Mouse (Mus musculus): ENCODE data around the gene Dnajc2. TPM values are rescaled to one million over a fixed set of nuclear protein-coding genes. Genes with fewer than 3 reads are reported as not detected.

The Dnajc2 gene
- polyA plus RNA-seq (2015; fragmentation: Nextera tagmentation; extraction: Ambion mirVana) = 75.6 and 80.3 TPM in 2 replicates

- WGBS = under 1% methylated on average over 37 of the region's 37 CpGs
These were observed at the start of gene Dnajc2, which contains the start of gene Psmc2 for GRCm38 (mm10) chr5:21785053-21785452. Gene Dnajc2 (minus strand): TSS chr5:21785251. Gene Psmc2 (plus strand): TSS chr5:21785283.

GRCm38 (mm10) chr5:21831761-21832160 is 46.7 kb upstream of the Dnajc2 start:
- Histone ChIP-seq H3K27me3 (no peaks in the 10 kb centered on the region), H3K4me3 (no peak overlapping the region), H3K36me3 (no peaks in the 10 kb centered on the region), H3K9me3 (no peaks in the 10 kb centered on the region), H3K4me1 (peaks cover 5% of the 10 kb centered on the region; the same call in 1 of the 2 replicates), H3K9ac (no peak overlapping the region), H3K4me2 (no peak overlapping the region), H3K27ac (no peak overlapping the region)
- 75% methylated on average over 3 of the region's 3 CpGs for WGBS
- no peak for ATAC-seq (ENCODE audit: insufficient number of reproducible peaks, insufficient read depth, low FRiP score, low TSS enrichment, low read depth)

More at GRCm38 (mm10) chr5:21785053-21785452, at the start of gene Dnajc2, which contains the start of gene Psmc2:
- peak; percentile 95 for ATAC-seq (ENCODE audit: insufficient number of reproducible peaks, insufficient read depth, low FRiP score, low TSS enrichment, low read depth)
- Histone ChIP-seq H3K4me1 (peaks cover 20% of the 10 kb centered on the region), H3K4me3 (peak within 1 kb of the TSS; percentile 96), H3K27me3 (no peaks in the 10 kb centered on the region), H3K9ac (peak within 1 kb of the TSS; percentile 96), H3K36me3 (peaks cover 35% of the 10 kb centered on the region), H3K9me3 (no peaks in the 10 kb centered on the region), H3K27ac (peak within 1 kb of the TSS; percentile 75), H3K4me2 (peak within 1 kb of the TSS; percentile 96)

GRCm38 (mm10) chr5:21828855-21829254 is 43.8 kb upstream of the Dnajc2 start:
- H3K4me1 ChIP-seq = peaks cover 5% of the 10 kb centered on the region; the same call in 1 of the 2 replicates
- no peak overlapping the region for H3K27ac ChIP-seq
- no peaks in the 10 kb centered on the region for H3K36me3 ChIP-seq
- no peak overlapping the region for H3K4me2 ChIP-seq
- 0 out of 2 replicates have a peak, but pooled peaks cover 3% of the 10 kb centered on the region for H3K27me3 ChIP-seq
- H3K9me3 ChIP-seq = no peaks in the 10 kb centered on the region
- no peak overlapping the region for H3K9ac ChIP-seq
- H3K4me3 ChIP-seq = no peak overlapping the region
- 69% methylated on average over 4 of the region's 4 CpGs for WGBS
- no peak for ATAC-seq (ENCODE audit: insufficient number of reproducible peaks, insufficient read depth, low FRiP score, low TSS enrichment, low read depth)

- WGBS = 8% methylated on average over 6 of the region's 6 CpGs
- no peak overlapping the region for H3K9ac ChIP-seq
- H3K4me3 ChIP-seq = no peak overlapping the region
- peaks cover 5% of the 10 kb centered on the region; the same call in 1 of the 2 replicates for H3K4me1 ChIP-seq
- H3K27ac ChIP-seq = no peak overlapping the region
- H3K36me3 ChIP-seq = no peaks in the 10 kb centered on the region
- ATAC-seq (ENCODE audit: insufficient number of reproducible peaks, insufficient read depth, low FRiP score, low TSS enrichment, low read depth) = no peak
- H3K4me2 ChIP-seq = no peak overlapping the region
- no peaks in the 10 kb centered on the region for H3K9me3 ChIP-seq
- H3K27me3 ChIP-seq = 0 out of 2 replicates have a peak, but pooled peaks cover 3% of the 10 kb centered on the region
These were observed 42.6 kb upstream of the Dnajc2 start for GRCm38 (mm10) chr5:21827643-21828042.

- ATAC-seq (ENCODE audit: insufficient number of reproducible peaks, insufficient read depth, low FRiP score, low TSS enrichment, low read depth) = no peak
- Histone ChIP-seq H3K27me3 (0 out of 2 replicates have a peak, but pooled peaks cover 3% of the 10 kb centered on the region), H3K4me1 (peaks cover 5% of the 10 kb centered on the region; the same call in 1 of the 2 replicates), H3K4me3 (no peak overlapping the region), H3K9ac (no peak overlapping the region), H3K36me3 (no peaks in the 10 kb centered on the region), H3K9me3 (no peaks in the 10 kb centered on the region), H3K4me2 (no peak overlapping the region), H3K27ac (no peak overlapping the region)
- WGBS = 31% methylated on average over 7 of the region's 7 CpGs
These were observed 41.3 kb upstream of the Dnajc2 start for GRCm38 (mm10) chr5:21826370-21826769.

GRCm38 (mm10) chr5:21813994-21814393 is 28.9 kb upstream of the Dnajc2 start:
- H3K4me1 ChIP-seq = no peaks in the 10 kb centered on the region
- no peak overlapping the region for H3K9ac ChIP-seq
- H3K36me3 ChIP-seq = no peaks in the 10 kb centered on the region
- no peaks in the 10 kb centered on the region for H3K9me3 ChIP-seq
- no peaks in the 10 kb centered on the region for H3K27me3 ChIP-seq
- no peak overlapping the region for H3K4me2 ChIP-seq
- no peak overlapping the region for H3K27ac ChIP-seq
- no peak overlapping the region for H3K4me3 ChIP-seq
- 36% methylated on average over 1 of the region's 1 CpGs for WGBS
- ATAC-seq (ENCODE audit: insufficient number of reproducible peaks, insufficient read depth, low FRiP score, low TSS enrichment, low read depth) = no peak

GRCm38 (mm10) chr5:21810924-21811323 is 25.9 kb upstream of the Dnajc2 start:
- no peaks in the 10 kb centered on the region for H3K9me3 ChIP-seq
- ATAC-seq (ENCODE audit: insufficient number of reproducible peaks, insufficient read depth, low FRiP score, low TSS enrichment, low read depth) = no peak
- H3K4me2 ChIP-seq = no peak overlapping the region
- H3K27ac ChIP-seq = no peak overlapping the region
- H3K4me1 ChIP-seq = no peaks in the 10 kb centered on the region
- no peaks in the 10 kb centered on the region for H3K36me3 ChIP-seq
- H3K27me3 ChIP-seq = no peaks in the 10 kb centered on the region
- whole genome bisulfite sequencing = 62% methylated on average over 10 of the region's 10 CpGs
- H3K9ac ChIP-seq = no peak overlapping the region
- H3K4me3 ChIP-seq = no peak overlapping the region

- 85% methylated on average over 4 of the region's 4 CpGs for WGBS
- Histone ChIP-seq H3K36me3 (peaks cover 45% of the 10 kb centered on the region), H3K4me3 (no peak overlapping the region)
These were observed 19.8 kb upstream of the Dnajc2 start for GRCm38 (mm10) chr5:21804837-21805236.

GRCm38 (mm10) chr5:21803691-21804188 is 18.7 kb upstream of the Dnajc2 start:
- Histone ChIP-seq H3K9ac (no peak overlapping the region), H3K36me3 (peaks cover 54% of the 10 kb centered on the region)

More at GRCm38 (mm10) chr5:21804837-21805236, 19.8 kb upstream of the Dnajc2 start:
- no peak overlapping the region for H3K9ac ChIP-seq
- no peak overlapping the region for H3K4me2 ChIP-seq
- no peaks in the 10 kb centered on the region for H3K27me3 ChIP-seq
- no peak overlapping the region for H3K27ac ChIP-seq
- ATAC-seq (ENCODE audit: insufficient number of reproducible peaks, insufficient read depth, low FRiP score, low TSS enrichment, low read depth) = no peak
- H3K4me1 ChIP-seq = no peaks in the 10 kb centered on the region
- H3K9me3 ChIP-seq = no peaks in the 10 kb centered on the region

GRCm38 (mm10) chr5:21802907-21803306 is 17.9 kb upstream of the Dnajc2 start:
- peaks cover 59% of the 10 kb centered on the region for H3K36me3 ChIP-seq
- WGBS = 94% methylated on average over 9 of the region's 9 CpGs

More at GRCm38 (mm10) chr5:21803691-21804188, 18.7 kb upstream of the Dnajc2 start:
- Histone ChIP-seq H3K27me3 (no peaks in the 10 kb centered on the region), H3K4me3 (no peak overlapping the region), H3K27ac (no peak overlapping the region), H3K4me1 (no peaks in the 10 kb centered on the region), H3K4me2 (no peak overlapping the region), H3K9me3 (no peaks in the 10 kb centered on the region)
- 94% methylated on average over 12 of the region's 12 CpGs for WGBS
- ATAC-seq (ENCODE audit: insufficient number of reproducible peaks, insufficient read depth, low FRiP score, low TSS enrichment, low read depth) = no peak

GRCm38 (mm10) chr5:21792166-21792565 is 7.1 kb upstream of the Dnajc2 start:
- H3K36me3 ChIP-seq = peaks cover 39% of the 10 kb centered on the region
- ATAC-seq (ENCODE audit: insufficient number of reproducible peaks, insufficient read depth, low FRiP score, low TSS enrichment, low read depth) = no peak
- H3K27me3 ChIP-seq = no peaks in the 10 kb centered on the region
- H3K4me1 ChIP-seq = peaks cover 20% of the 10 kb centered on the region
- no peak overlapping the region for H3K4me3 ChIP-seq
- no peaks in the 10 kb centered on the region for H3K9me3 ChIP-seq
- H3K4me2 ChIP-seq = no peak overlapping the region
- no peak overlapping the region for H3K9ac ChIP-seq
- no peak overlapping the region for H3K27ac ChIP-seq

More at GRCm38 (mm10) chr5:21802907-21803306, 17.9 kb upstream of the Dnajc2 start:
- no peak overlapping the region for H3K4me2 ChIP-seq
- no peak overlapping the region for H3K27ac ChIP-seq
- H3K9ac ChIP-seq = no peak overlapping the region
- H3K27me3 ChIP-seq = no peaks in the 10 kb centered on the region
- ATAC-seq (ENCODE audit: insufficient number of reproducible peaks, insufficient read depth, low FRiP score, low TSS enrichment, low read depth) = no peak
- H3K4me1 ChIP-seq = no peaks in the 10 kb centered on the region
- no peaks in the 10 kb centered on the region for H3K9me3 ChIP-seq
- H3K4me3 ChIP-seq = no peak overlapping the region

GRCm38 (mm10) chr5:21789061-21789460 is 4.0 kb upstream of the Dnajc2 start:
- no peaks in the 10 kb centered on the region for H3K27me3 ChIP-seq
- H3K27ac ChIP-seq = no peak overlapping the region
- WGBS = 72% methylated on average over 5 of the region's 5 CpGs
- peaks cover 20% of the 10 kb centered on the region for H3K4me1 ChIP-seq
- no peak for ATAC-seq (ENCODE audit: insufficient number of reproducible peaks, insufficient read depth, low FRiP score, low TSS enrichment, low read depth)
- no peak overlapping the region for H3K4me2 ChIP-seq
- H3K36me3 ChIP-seq = peaks cover 19% of the 10 kb centered on the region
- H3K9me3 ChIP-seq = no peaks in the 10 kb centered on the region
- 0 out of 2 replicates have a peak overlapping the region, but pooled peaks have one; percentile 28 for H3K9ac ChIP-seq
- H3K4me3 ChIP-seq = no peak overlapping the region

Measured in embryonic facial prominence, embryonic 13.5 days (tissue).